In genomic region chr13:29161436-29161835, GRCm38 (mm10) we compare ENCODE assay signal across 17 mouse cellular contexts.
DNase-seq lines count a peak whose midpoint lies in the region; ATAC-seq and TF ChIP-seq lines count a peak whose summit lies in the region.
"Had no signal": no experiment of that assay in that cellular context is flagged by ENCODE, and none has a peak within 500 bp of the region (broad histone marks: within the 10 kb centered on the region; RNA-seq: fewer than 3 reads in every experiment).

No protein-coding gene starts in this region.

- H3K4me3 ChIP-seq in forebrain, embryonic 10.5 days, result no peak overlapping the region
- no peak overlapping the region for H3K4me3 ChIP-seq in forebrain, postnatal 0 days (ENCODE audit: low read depth, low read length)
- H3K4me3 ChIP-seq in thymus, adult 2 months (ENCODE audit: control insufficient read depth, insufficient read depth, low read length), result no peak overlapping the region
- H3K4me3 ChIP-seq: heart, embryonic 13.5 days; hindbrain, embryonic 15.5 days had no signal

- 84% methylated on average over 3 of the region's 3 CpGs for WGBS in forebrain, embryonic 10.5 days
- WGBS in forebrain, postnatal 0 days, result 87% methylated on average over 3 of the region's 3 CpGs
- WGBS in thymus, adult 2 months, result 93% methylated on average over 3 of the region's 3 CpGs

- no peaks in the 10 kb centered on the region for H3K36me3 ChIP-seq in forebrain, embryonic 10.5 days (replicated peaks)
- H3K36me3 ChIP-seq in forebrain, postnatal 0 days (ENCODE audit: insufficient read depth), result no peaks in the 10 kb centered on the region
- H3K36me3 ChIP-seq in thymus, adult 2 months (ENCODE audit: control insufficient read depth, insufficient read depth, low read length), result no peaks in the 10 kb centered on the region
- H3K36me3 ChIP-seq: heart, embryonic 13.5 days; hindbrain, embryonic 15.5 days had no signal

- H3K4me1 ChIP-seq in forebrain, embryonic 10.5 days, result peaks cover 21% of the 10 kb centered on the region
- no peaks in the 10 kb centered on the region for H3K4me1 ChIP-seq in forebrain, postnatal 0 days (ENCODE audit: insufficient read depth)
- peaks cover 2% of the 10 kb centered on the region for H3K4me1 ChIP-seq in thymus, adult 2 months (replicated peaks; ENCODE audit: control insufficient read depth, insufficient read depth, low read length)
- H3K4me1 ChIP-seq: hindbrain, embryonic 15.5 days had no signal

- ATAC-seq in forebrain, postnatal 0 days, result no peak
- ATAC-seq: forebrain, embryonic 14.5 days; Patski had no signal

- no peak overlapping the region for H3K4me2 ChIP-seq in forebrain, postnatal 0 days (ENCODE audit: low read depth)
- H3K4me2 ChIP-seq: heart, embryonic 13.5 days; hindbrain, embryonic 15.5 days had no signal

- no peak overlapping the region for H3K27ac ChIP-seq in forebrain, embryonic 10.5 days
- no peak overlapping the region for H3K27ac ChIP-seq in forebrain, postnatal 0 days (ENCODE audit: low read depth, low read length)
- no peak overlapping the region for H3K27ac ChIP-seq in thymus, adult 2 months (ENCODE audit: control insufficient read depth, insufficient read depth, low read length)
- H3K27ac ChIP-seq: heart, embryonic 13.5 days; hindbrain, embryonic 15.5 days had no signal

- intact Hi-C loops in gastrocnemius, postnatal 36 days (cut with DNase I), result no loop called here

- peak; percentile 13 for DNase-seq in forebrain, embryonic 10.5 days (ENCODE audit: extremely low spot score, low spot score)
- DNase-seq in forebrain, postnatal 0 days, result no peak
- DNase-seq in thymus, adult 2 months, result peak; percentile 34
- DNase-seq in thymus, adult 18-20 months, result no peak
- DNase-seq in thymus, postnatal 10 days (ENCODE audit: low spot score in 2 of 2), result peak; percentile 18 to 33
- no peak for DNase-seq in gastrocnemius, postnatal 36 days
- no peak for DNase-seq in right cerebral cortex, adult 2 months (ENCODE audit: low spot score in 2 of 2)
- DNase-seq in lung, postnatal 36 days, result no peak
- DNase-seq: adrenal gland, postnatal 10 days; cerebellum, adult 11-12 months; cerebellum, adult 9-10 months; cerebellum, postnatal 36 days; heart, postnatal 36 days had no signal

- TF ChIP-seq POLR2A in thymus, adult 2 months (IDR thresholded peaks at IDR 0.05; ENCODE audit: control insufficient read depth, extremely low read depth, insufficient read depth, low read length, poor library complexity), result no peak

- H3K9me3 ChIP-seq in forebrain, embryonic 10.5 days, result no peaks in the 10 kb centered on the region
- no peaks in the 10 kb centered on the region for H3K9me3 ChIP-seq in forebrain, postnatal 0 days (ENCODE audit: low read length)
- H3K9me3 ChIP-seq: heart, embryonic 13.5 days; hindbrain, embryonic 15.5 days had no signal

- H3K9ac ChIP-seq in forebrain, postnatal 0 days, result no peak overlapping the region
- H3K9ac ChIP-seq: heart, embryonic 13.5 days; hindbrain, embryonic 15.5 days had no signal

- H3K27me3 ChIP-seq in forebrain, embryonic 10.5 days (ENCODE audit: poor library complexity, severe bottlenecking), result no peaks in the 10 kb centered on the region
- no peaks in the 10 kb centered on the region for H3K27me3 ChIP-seq in forebrain, postnatal 0 days (ENCODE audit: insufficient read depth, low read length)
- H3K27me3 ChIP-seq in thymus, adult 2 months (ENCODE audit: control insufficient read depth, insufficient read depth, low read length), result no peaks in the 10 kb centered on the region
- H3K27me3 ChIP-seq: heart, embryonic 13.5 days; hindbrain, embryonic 15.5 days; Patski had no signal

- TF ChIP-seq CTCF in forebrain, postnatal 0 days (IDR thresholded peaks at IDR 0.05; ENCODE audit: low read depth), result no peak
- TF ChIP-seq CTCF in thymus, adult 2 months (IDR thresholded peaks at IDR 0.05; ENCODE audit: borderline replicate concordance, control insufficient read depth, extremely low read depth, insufficient read depth, low read length, poor library complexity), result no peak

Comparison
In these comparisons a context has a peak if more than half of its experiments do, and no peak if none do; other contexts are left out.
1. DNase-seq: peak in forebrain, embryonic 10.5 days (single experiment), thymus, adult 2 months (single experiment) and thymus, postnatal 10 days (2 of 2); none in forebrain, postnatal 0 days (single experiment), thymus, adult 18-20 months (0 of 2), gastrocnemius, postnatal 36 days (0 of 2), right cerebral cortex, adult 2 months (0 of 2) and lung, postnatal 36 days (single experiment).